Mouse (Mus musculus) lung, adult 2 months (tissue): ENCODE data around the gene Rreb1. TPM values are rescaled to one million over a fixed set of nuclear protein-coding genes. Genes with fewer than 3 reads are reported as not detected.

Experiments
- DNase-seq: peaks from one replicate; pipeline ENCODE4 v3.0.0; 2022
- H3K4me1 ChIP-seq: fragments of 200-500 bp; 2 replicates; pipeline ENCODE4 v1.6.1; 2011; ENCODE audit warnings: low read length; ENCODE audit not compliant: control insufficient read depth, insufficient read depth
- H3K4me3 ChIP-seq: fragments of 200-500 bp; replicated peaks from 2 replicates; pipeline ENCODE3; 2011; ENCODE audit warnings: low read depth, mild to moderate bottlenecking, control low read depth, low read length; ENCODE audit errors: extremely low read depth
- CTCF ChIP-seq: fragments of 200-500 bp; IDR thresholded peaks from 2 replicates; pipeline ENCODE4 v1.5.1; 2011; ENCODE audit warnings: mild to moderate bottlenecking, low read length, control low read depth; ENCODE audit not compliant: insufficient read depth
- POLR2A ChIP-seq: fragments of 200-500 bp; IDR thresholded peaks from 2 replicates; pipeline ENCODE4 v1.6.1; 2011; ENCODE audit warnings: low read depth, mild to moderate bottlenecking, control low read depth, low read length, borderline replicate concordance; ENCODE audit errors: extremely low read depth
- whole genome bisulfite sequencing: fragments of 180-500 bp; shearing (Covaris S2); methylation state at CpG from one replicate; pipeline ENCODE4 v1.1.7; 2018; 5-methylcytosine and 5-hydroxymethylcytosine counted together
- polyA plus RNA-seq: library from polyadenylated mRNA; depleted of rRNA; stranded (reverse); fragments of >200 nt; gene quantifications from 2 replicates; pipeline ENCODE4 v1.2.3, GENCODE M21; 2012

Rreb1 gene
- polyA plus RNA-seq, 1 experiment: 23.7 TPM

GRCm38 (mm10) chr13:37866846-37867245 is 88.6 kb downstream of the Rreb1 start:
- Histone ChIP-seq H3K4me1 (peaks cover 33% of the 10 kb centered on the region), H3K4me3 (no peak overlapping the region)
- TF ChIP-seq POLR2A (no peak), CTCF (no peak)
- 31% methylated on average over 3 of the region's 3 CpGs for WGBS
- DNase-seq: no peak

GRCm38 (mm10) chr13:37870118-37870908 is 92.1 kb downstream of the Rreb1 start:
- no peak for TF ChIP-seq POLR2A
- TF ChIP-seq CTCF: no peak
- 62% methylated on average over 12 of the region's 12 CpGs for WGBS
- no peak for DNase-seq
- Histone ChIP-seq H3K4me3 (no peak overlapping the region), H3K4me1 (peaks cover 34% of the 10 kb centered on the region)

GRCm38 (mm10) chr13:37872142-37872835 is 94.1 kb downstream of the Rreb1 start:
- Histone ChIP-seq H3K4me3 (no peak overlapping the region), H3K4me1 (peaks cover 23% of the 10 kb centered on the region)
- no peak for TF ChIP-seq CTCF
- TF ChIP-seq POLR2A: no peak
- no peak for DNase-seq
- 73% methylated on average over 2 of the region's 2 CpGs for WGBS

GRCm38 (mm10) chr13:37873125-37873891 is 95.1 kb downstream of the Rreb1 start:
- Histone ChIP-seq H3K4me3 (no peak overlapping the region), H3K4me1 (peaks cover 19% of the 10 kb centered on the region)
- WGBS: 65% methylated on average over 7 of the region's 7 CpGs
- DNase-seq: no peak
- TF ChIP-seq POLR2A (no peak), CTCF (no peak)

- WGBS: 87% methylated on average over 2 of the region's 2 CpGs
- peaks cover 32% of the 10 kb centered on the region for H3K4me1 ChIP-seq
- no peak for TF ChIP-seq CTCF
- TF ChIP-seq POLR2A: no peak
- DNase-seq: no peak
- no peak overlapping the region for H3K4me3 ChIP-seq
Measured at GRCm38 (mm10) chr13:37875919-37876318, 97.7 kb downstream of the Rreb1 start.

- no peak for TF ChIP-seq POLR2A
- no peak for TF ChIP-seq CTCF
- Histone ChIP-seq H3K4me1 (peaks cover 34% of the 10 kb centered on the region), H3K4me3 (no peak overlapping the region)
- WGBS: 48% methylated on average over 5 of the region's 5 CpGs
- no peak for DNase-seq
Measured at GRCm38 (mm10) chr13:37876366-37876765, 98.2 kb downstream of the Rreb1 start.

GRCm38 (mm10) chr13:37876836-37877235 is 98.6 kb downstream of the Rreb1 start:
- H3K4me1 ChIP-seq: peaks cover 39% of the 10 kb centered on the region
- DNase-seq: no peak
- TF ChIP-seq CTCF: no peak
- no peak for TF ChIP-seq POLR2A
- 61% methylated on average over 4 of the region's 4 CpGs for WGBS
- no peak overlapping the region for H3K4me3 ChIP-seq

- WGBS: 67% methylated on average over 3 of the region's 3 CpGs
- H3K4me1 ChIP-seq: peaks cover 40% of the 10 kb centered on the region
- TF ChIP-seq POLR2A: no peak
- no peak for TF ChIP-seq CTCF
- no peak overlapping the region for H3K4me3 ChIP-seq
- DNase-seq: no peak
Measured at GRCm38 (mm10) chr13:37877241-37877640, 99.0 kb downstream of the Rreb1 start.

GRCm38 (mm10) chr13:37878918-37879331 is 100.7 kb downstream of the Rreb1 start:
- TF ChIP-seq CTCF (no peak), POLR2A (no peak)
- H3K4me3 ChIP-seq: no peak overlapping the region
- 34% methylated on average over 2 of the region's 2 CpGs for WGBS
- DNase-seq: no peak
- H3K4me1 ChIP-seq: peaks cover 39% of the 10 kb centered on the region
